Mouse (Mus musculus) natural killer cell, adult 2 months (primary cell): ENCODE data around the gene Ankrd24.
"Not testable (repeated sequence)": the region's sequence is repeated elsewhere in the genome, so short reads cannot be mapped to it uniquely, and the experiment has no call there.

Experiments used
- DNase-seq, 2 experiments: peaks; one replicate each; pipeline ENCODE4 v3.0.0; 2022; ENCODE audit warnings: low spot score in 2 of 2

Ankrd24 gene

GRCm38 (mm10) chr10:81644162-81644561 lies 15.8 kb downstream of the Ankrd24 start:
- DNase-seq, result no peak

DNA sequence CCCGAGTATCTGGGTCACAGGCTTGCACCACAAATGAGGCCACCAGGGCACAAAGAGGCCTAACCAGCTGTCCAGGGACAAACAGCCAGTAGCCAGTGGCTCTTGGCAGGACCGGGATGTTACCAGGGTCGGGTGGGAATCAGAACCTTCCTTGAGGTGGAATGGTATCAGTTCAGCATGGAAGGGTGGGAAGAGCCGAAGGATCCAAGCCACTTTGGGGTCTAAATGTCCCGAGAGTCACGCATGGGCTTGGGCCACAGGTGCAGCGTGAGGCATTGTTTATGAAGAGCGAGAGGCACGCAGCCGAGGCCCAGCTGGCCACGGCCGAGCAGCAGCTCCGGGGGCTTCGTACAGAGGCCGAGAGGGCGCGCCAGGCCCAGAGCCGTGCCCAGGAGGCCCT lies 16.4 kb downstream of the Ankrd24 start:
- no peak for DNase-seq

DNA sequence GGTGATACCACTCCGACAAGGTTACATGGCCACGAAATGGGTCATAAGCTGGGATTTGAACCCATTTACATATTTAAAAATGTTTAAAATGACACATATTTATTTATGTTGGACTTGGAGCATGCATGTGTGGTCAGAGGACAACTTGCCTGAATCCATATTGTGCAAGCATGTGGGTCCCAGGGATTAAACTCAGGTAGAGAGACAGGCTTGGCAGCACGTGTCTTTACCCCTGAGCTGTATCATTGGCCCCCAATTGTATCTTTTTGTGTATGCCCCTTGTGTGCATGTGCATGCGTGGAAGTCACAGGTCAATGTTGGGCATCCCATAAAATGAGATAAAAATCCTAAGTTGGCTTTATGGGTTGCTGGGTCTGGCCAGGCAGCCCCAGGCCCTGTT lies 17.1 kb downstream of the Ankrd24 start:
- no peak for DNase-seq

- DNase-seq, result no peak
These were observed 17.7 kb downstream of the Ankrd24 start for GRCm38 (mm10) chr10:81646015-81646555.

GRCm38 (mm10) chr10:81648803-81649775 lies 20.7 kb downstream of the Ankrd24 start, which contains the start of gene Gm10778:
TSS of gene Gm10778 (plus strand) at chr10:81649059.
- peak; percentile 78 to 84 for DNase-seq

- no peak for DNase-seq
These were observed 26.8 kb downstream of the Ankrd24 start for GRCm38 (mm10) chr10:81655178-81655577.

DNA sequence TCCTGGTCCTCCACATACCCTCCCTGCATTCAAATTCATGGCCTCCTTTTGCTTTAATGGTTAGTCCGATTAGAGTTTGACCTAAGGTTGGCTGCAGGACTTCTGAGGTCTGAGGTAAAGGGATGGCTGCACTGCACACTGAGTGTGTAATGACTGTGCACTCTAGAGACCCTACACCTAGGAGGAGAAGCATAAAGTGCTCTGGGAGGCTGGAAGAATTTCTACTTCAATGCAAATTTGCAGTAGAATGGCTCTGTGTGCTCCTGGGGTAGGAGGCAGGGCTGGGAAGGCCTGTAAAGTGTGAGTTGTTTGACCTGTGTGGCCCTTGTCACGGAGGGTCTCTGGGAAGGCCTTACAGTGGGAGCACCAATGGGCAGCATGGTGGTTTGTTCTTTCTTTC lies 27.8 kb downstream of the Ankrd24 start:
- no peak for DNase-seq

- not testable (repeated sequence) for DNase-seq
These were observed 58.8 kb downstream of the Ankrd24 start for GRCm38 (mm10) chr10:81687114-81687513.
